Mouse (Mus musculus) cerebellum, postnatal 14 days (tissue): Measurements from ENCODE around the gene Olfr429.
"Not testable (repeated sequence)": the region's sequence is repeated elsewhere in the genome, so short reads cannot be mapped to it uniquely, and the experiment has no call there.

ENCODE experiments used
- DNase-seq, 2 experiments: peaks; one replicate each; pipeline ENCODE4 v3.0.0; 2021; ENCODE audit warnings: mixed read lengths in 2 of 2

Gene Olfr429

DNA sequence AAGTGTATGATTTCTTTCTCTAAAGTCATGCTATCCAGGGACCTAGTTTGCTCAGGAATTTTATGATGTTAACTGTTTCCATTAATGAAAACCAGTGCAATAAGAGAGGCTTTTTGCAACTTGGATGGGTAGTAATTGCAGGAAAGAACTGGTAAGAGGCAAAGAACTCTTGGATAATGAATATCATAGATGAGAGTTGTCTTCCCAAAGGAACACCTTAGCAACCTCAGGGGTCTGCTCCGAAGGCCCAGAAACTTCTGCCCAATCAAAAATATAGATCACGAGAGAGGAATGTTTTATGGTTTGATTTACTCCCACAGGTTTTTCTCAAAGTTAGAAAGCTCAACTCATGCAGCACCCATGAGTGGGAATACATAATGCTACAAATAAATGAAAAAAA is at the start of gene Olfr429:
Gene Olfr429, plus strand, starts transcription at position 301 of the 400 bp plus-strand sequence.
- DNase-seq = no peak

DNA sequence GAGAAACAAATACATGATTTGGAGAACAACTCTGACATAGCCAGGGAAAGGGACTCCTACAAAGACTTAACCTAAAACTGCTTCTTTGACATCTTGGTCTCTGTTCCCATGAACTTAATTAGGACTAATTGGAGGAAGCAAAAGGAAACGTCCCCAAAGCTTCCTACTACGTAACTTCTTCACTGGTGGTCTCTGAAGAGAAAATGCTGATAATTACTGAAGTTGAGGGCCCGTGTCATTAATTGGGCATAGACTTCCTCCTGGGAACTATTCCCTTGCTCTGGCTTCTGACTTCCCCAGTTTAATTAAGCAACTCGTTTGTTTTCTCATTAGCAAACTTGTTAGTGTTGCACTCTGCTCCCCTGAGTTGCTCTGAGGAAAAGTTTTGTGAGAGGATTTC is 48.3 kb upstream of the Olfr429 start:
- DNase-seq = no peak

DNA sequence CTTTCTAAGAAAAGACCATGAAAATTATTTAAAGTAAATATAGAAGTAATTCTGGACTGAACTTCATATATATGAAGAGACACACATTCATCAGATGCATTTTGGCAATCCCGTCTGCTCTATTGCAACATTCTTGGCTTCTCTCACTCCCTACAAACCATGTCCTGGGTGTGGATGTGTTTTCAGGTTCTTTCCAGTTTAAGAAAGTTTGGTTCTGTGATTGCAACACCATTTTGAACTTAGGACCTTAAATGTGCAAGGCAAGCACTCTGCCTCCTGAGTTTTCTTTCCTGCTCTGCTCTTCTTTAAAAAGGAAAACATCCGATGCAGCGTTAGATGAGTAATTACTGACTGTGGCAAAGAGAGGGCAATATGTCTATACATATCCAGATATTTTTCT is 45.7 kb upstream of the Olfr429 start:
- no peak for DNase-seq

DNA sequence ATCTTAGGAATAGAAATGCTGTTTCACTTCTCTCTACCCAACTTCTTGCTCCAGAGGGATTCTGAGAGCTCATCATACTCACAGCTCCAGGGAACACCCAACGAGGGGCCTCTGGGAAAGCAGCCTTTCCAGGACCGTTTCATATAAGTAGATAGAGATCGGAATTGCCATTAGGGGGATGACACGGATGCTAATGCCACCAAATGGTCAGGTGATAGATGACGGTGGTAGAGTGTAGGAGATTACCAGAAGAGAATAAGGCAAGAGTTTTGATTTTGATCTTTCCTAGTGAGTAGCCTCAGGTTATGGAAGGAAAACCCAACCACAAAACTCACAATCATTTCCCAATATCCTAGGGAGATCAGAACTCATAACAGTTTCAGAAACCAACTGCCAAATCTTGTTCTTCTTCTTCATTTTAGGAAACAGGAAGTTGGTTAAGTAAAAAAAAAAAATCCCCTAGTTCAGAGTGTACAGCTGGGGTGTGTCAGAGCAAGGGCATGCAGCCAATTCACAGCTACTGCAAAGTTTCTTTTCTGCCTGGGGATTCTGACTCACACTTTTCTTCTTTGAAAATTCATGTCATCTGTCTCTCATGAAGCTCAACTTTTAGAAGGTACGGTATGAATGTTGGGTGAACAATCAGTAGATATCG is 43.5 kb upstream of the Olfr429 start, which contains the start of gene Olfr433:
Gene Olfr433, plus strand, starts transcription at position 183 of the 655 bp plus-strand sequence.
- no peak for DNase-seq

DNA sequence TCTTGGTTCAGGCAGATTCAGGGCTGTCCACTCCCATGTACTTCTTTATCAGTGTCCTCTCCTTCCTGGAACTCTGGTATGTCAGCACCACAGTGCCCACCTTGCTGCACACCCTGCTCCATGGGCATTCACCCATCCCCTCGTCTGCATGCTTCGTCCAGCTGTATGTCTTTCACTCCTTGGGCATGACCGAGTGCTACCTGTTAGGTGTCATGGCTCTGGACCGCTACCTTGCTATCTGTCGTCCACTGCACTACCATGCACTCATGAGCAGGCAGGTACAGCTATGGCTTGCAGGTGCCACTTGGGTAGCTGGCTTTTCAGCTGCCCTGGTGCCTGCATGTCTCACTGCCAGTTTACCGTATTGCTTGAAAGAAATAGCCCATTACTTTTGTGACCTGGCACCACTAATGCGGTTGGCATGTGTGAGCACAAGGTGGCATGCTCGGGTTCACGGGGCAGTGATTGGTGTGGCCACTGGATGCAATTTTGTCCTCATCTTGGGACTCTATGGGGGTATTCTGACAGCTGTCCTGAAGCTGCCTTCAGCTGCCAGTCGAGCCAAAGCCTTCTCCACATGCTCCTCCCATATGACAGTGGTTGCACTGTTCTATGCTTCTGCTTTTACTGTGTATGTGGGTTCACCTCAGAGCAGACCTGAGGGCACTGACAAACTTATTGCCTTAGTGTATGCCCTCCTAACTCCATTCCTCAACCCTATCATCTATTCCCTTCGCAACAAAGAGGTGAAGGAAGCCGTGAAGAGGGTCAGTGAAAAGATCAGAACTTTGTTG is 41.8 kb upstream of the Olfr429 start:
- not testable (repeated sequence) for DNase-seq

DNA sequence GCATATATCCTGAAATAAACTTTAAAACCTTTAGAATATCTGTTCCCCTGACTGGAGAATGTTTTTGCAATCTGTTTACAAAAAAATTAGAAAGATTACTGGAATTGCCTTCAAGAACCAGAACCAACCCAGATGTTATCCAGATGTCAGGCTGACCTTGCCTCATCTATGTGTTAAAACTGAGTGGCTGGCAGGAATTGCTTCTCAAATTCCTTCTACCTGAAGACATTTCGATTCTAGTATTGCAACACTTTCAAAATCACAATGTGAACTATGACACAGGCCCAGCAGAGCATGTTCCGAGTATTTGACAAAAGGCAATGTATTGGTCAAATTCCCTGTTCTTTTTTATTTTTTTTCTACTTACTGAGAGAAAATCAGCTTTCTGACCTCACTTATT is 39.7 kb upstream of the Olfr429 start:
- no peak for DNase-seq

DNA sequence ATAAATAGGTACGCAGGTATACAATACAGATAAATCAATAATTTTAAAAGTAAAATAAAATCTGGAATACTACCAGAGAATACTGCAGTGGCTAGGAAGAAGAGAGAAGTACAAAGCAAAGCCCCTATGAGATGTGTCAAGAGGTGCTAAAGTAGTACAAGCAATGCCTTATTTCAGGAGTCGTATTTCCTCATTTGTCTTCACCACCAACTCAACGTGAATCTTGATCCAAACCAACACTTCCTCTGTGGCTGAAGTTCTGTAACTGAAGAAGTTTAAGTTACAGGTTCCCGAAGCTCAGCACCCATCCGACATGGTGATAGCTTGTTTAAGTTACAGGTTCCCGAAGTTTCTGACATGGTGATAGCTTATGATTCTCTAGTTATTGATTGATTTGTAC is 35.9 kb upstream of the Olfr429 start:
- not testable (repeated sequence) for DNase-seq

DNA sequence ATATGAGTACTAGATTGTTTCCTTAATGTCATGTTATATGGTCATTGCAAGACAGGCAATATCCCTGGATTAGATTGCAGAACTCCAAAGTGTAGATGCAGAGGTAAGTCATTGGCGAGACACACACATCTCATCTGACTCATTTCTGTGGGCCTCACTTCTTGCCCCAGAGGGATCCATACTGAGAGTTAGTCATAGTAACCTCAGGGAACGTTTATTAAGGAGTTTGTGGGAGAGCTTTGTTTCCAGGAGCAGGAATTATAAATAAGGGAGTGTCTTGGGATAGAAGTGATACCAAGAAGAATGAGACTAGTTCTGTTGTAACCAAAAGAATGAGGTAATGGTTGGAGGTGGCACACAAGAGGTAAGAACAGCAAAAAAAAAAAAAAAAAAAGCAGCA is 35.2 kb upstream of the Olfr429 start, which contains the start of gene Olfr432:
Gene Olfr432, plus strand, starts transcription at position 313 of the 400 bp plus-strand sequence.
- DNase-seq = no peak

DNA sequence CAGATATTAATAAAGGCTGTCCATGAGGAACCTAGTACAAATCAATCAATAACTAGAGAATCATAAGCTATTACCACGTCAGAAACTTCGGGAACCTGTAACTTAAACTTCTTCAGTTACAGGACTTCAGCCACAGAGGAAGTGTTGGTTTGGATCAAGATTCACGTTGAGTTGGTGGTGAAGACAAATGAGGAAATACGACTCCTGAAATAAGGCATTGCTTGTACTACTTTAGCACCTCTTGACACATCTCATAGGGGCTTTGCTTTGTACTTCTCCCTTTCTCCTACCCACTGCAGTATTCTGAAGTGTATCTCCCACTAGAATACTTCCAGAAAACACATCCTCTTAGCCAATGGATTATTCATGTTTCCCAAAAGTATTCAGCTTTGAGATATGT is 34.8 kb upstream of the Olfr429 start:
- not testable (repeated sequence) for DNase-seq

DNA sequence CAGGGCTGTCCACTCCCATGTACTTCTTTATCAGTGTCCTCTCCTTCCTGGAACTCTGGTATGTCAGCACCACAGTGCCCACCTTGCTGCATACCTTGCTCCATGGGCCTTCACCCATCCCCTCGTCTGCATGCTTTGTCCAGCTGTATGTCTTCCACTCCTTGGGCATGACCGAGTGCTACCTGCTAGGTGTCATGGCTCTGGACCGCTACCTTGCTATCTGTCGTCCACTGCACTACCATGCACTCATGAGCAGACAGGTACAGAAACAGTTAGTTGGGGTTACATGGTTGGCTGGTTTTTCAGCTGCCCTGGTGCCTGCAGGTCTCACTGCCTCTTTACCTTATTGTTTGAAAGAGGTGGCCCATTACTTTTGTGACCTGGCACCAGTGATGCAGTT is 33.6 kb upstream of the Olfr429 start:
- no peak for DNase-seq

DNA sequence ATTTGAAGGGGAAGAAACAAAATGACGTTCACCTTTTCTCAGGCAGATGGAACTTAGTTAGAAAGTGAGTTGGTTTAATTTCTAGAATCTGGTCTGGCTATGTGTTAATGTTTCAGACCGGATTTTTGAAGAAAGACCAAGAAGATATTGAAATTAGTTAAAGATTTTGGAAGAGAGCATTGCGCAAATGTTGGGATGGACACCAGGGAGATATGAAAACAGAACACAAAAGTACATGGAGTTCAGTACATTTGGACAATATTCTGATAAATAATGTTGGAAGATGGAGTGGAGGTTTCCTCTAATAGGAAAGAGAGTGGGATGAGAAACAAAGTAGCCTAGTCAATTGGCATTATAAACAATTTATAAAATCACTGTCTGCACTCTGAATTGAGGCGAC is 32.6 kb upstream of the Olfr429 start:
- DNase-seq = no peak

DNA sequence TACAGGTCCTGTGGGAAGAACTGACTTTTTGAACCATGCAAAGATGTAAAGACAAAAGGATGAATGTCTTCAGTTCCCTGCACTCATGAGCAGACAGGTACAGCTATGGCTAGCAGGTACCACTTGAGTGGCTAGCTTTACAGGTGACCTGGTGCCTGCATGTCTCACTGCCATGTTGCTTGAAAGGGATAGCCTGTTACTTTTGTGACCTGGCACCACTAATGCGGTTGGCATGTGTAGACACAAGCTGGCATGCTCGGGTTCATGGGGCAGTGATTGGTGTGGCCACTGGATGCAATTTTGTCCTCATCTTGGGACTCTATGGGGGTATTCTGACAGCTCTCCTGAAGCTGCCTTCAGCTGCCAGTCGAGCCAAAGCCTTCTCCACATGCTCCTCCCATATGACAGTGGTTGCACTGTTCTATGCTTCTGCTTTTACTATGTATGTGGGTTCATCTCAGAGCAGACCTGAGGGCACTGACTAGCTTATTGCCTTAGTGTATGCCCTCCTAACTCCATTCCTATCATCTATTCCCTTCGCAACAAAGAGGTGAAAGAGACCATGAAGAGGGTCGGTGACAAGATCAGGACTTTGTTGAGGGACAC is 32.1 kb upstream of the Olfr429 start:
- no peak for DNase-seq

DNA sequence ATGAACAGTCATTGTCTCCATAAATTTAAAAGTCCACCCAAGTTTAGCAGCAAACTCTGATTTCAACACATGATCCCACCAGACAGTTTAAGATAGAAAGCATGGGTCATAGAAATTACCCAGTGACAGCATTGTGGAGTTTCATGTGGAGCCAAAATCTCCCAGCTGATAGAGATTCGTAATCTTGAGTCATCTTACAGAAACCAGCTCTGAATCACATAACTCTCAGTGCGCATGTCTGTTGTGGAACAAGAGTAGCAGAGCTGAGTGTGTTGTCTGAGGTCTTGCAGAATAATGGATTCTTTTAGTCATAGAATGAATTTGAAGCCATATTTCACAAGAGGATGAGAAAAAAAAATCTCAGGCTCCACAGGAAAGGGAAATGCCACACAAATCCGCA is 31.1 kb upstream of the Olfr429 start:
- no peak for DNase-seq

DNA sequence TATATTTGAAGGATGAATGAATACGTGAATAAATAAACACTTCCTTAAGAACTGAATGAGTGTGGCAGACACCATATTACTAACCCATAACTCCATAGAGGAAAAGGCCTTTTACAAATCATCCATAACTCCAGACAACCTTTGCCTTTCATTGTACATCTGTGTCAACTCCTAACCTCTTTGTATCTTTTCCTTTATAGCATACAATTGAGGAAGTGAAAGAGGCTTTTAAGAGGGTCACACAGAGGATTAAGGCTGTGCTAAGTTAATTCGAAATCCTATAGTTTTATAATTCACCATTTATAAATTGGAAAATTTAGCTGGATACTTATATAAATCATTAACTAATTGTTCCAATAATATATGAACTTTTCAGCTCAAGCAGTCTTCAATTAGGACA is 28.9 kb upstream of the Olfr429 start:
- DNase-seq = no peak

DNA sequence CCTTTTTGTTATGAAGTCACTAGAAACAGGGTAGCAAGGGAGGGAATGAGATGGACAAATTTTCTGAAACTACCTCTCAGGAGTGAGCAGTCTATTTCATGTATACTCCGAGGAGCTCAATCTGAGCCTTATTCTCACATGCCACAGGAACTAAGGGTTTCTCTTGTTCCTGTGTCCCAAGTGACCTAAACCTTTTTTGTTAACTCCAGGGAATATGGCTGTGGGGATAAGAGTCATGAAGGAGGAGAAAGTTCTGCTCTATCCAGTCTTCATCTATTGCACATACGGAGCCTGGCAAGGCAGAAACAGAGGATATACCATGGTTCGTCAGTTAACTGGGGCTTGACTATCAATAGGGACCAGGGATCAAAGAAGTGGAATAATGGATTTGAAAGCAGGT is 17.8 kb upstream of the Olfr429 start, which contains the start of gene Olfr430:
Gene Olfr430, plus strand, starts transcription at position 301 of the 400 bp plus-strand sequence.
- no peak for DNase-seq

DNA sequence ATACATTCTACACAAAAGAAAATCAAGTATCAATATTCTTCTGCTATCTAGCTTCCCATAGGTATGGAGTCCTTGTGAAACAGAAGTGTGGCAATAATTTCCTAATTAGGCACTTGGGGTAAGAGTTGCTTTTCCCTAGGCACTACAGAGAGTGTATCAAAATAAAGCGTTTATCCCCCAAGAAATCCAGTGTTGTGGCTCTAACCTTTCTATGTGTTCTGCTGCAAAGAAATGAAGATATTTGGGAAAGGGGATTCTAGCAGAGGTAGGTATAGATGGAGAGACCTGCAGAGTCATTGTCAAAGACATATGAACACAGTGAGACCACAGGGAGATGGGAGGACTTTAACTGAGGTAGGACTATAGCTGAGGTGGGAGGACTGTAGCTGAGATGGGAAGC is 12.5 kb downstream of the Olfr429 start, which contains the start of gene Olfr427:
Gene Olfr427, plus strand, starts transcription at position 301 of the 400 bp plus-strand sequence.
- no peak for DNase-seq

DNA sequence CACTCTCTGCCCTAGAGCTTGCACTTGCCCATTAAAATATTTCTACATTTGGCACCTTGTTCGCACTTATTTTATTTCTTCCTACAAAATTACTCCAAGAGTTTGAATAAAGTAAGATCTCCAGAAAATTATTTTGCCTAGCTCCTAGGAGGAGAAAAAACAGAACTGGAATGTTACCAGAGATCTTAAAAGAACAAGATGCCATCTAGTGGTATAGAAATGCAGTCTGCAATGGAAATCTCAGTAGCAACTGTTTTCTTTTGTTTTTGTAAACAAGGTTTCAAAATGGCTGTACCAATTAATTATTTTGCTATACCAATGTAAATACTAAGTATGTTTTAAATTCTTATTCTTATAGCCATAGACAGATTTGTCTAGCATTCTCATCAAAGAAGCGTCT is 19.6 kb downstream of the Olfr429 start:
- peak in 1 of 2 experiments; percentile 11 for DNase-seq

DNA sequence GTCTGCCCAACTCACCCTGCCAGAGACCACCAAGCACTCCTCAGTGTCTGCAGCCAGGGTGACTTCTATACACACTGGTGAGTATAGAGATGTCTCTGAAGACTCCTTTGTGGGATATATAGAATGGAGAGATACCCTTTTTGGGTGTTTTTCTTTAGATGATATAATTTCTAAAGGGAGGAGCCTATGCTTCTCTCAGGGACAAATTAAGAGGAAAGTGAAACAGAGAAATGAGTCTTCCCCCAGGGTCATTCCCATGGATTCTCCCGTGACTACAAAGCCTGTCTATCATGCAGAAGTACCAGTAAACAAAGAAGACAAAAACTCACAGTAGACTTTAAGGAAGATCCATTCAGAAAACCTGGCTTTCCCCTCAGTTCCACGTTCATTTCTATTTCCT is 36.9 kb downstream of the Olfr429 start, which contains the start of gene Olfr231:
Gene Olfr231, minus strand, starts transcription at position 101 of the 400 bp plus-strand sequence.
- no peak for DNase-seq

DNA sequence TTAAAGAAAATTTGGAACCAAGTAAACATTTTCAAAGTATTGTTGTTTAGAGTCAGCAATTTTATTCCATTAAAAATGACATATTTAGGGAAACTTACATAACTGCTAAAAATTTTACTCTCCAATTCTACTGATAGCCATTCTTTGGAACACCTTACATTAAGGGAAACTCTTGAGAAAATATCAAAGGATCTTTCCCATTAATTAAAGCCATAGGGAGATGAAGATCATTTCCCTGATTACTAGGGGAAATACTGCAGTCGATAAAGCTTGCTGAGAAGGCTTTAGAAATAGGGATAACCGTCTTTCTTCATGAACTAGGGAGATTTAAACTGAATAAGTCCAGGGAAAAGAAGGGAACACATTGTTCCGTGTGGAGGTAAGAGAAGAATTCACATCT is 47.1 kb downstream of the Olfr429 start, which contains the start of gene Olfr424:
Gene Olfr424, plus strand, starts transcription at position 301 of the 400 bp plus-strand sequence.
- DNase-seq = no peak

DNA sequence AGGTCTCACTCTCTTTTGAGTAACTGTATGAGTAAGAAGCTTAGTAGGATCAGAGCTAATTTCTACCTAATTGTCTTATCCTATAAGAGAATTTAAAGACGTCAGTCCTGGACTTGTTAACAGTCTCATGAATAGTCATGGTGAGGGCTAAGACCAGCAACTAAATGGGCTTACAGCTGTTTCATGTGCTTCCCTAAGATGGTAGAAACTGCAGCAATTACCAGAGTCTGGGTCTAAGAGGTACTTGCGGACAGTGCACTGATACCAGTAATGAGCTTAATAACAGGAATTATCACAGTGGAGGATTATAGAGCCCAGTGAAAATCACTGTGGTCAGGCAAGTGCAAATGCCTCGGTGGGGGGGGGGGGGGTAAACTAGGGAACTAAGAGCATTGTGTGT is 47.9 kb downstream of the Olfr429 start:
- DNase-seq = no peak
